Mouse (Mus musculus) C3H10T1/2 (cell line): ENCODE data around the gene Nrap. TPM values are rescaled to one million over a fixed set of nuclear protein-coding genes. Genes with fewer than 3 reads are reported as not detected.

Source experiments
- polyA plus RNA-seq, 2 experiments: library from polyadenylated mRNA; unstranded; fragments of >200 nt; fragmentation: generic; extraction: Trizol; gene quantifications; one replicate each; pipeline ENCODE4 v1.2.1; 2012; ENCODE audit warnings: missing spikeins in 2 of 2

The Nrap gene
- not detected for polyA plus RNA-seq

GRCm38 (mm10) chr19:56389879-56390278 lies at the start of gene Nrap:
TSS of gene Nrap (minus strand) at chr19:56390037.

GRCm38 (mm10) chr19:56396669-56397621 lies 7.1 kb upstream of the Nrap start, which contains the start of gene Casp7:
TSS of gene Casp7 (plus strand) at chr19:56397129.

GRCm38 (mm10) chr19:56286866-56287265 lies 103.0 kb downstream of the Nrap start, which contains the start of gene Habp2:
TSS of gene Habp2 (plus strand) at chr19:56287137.

Other genes with a start within 250 kb of the Nrap start
- not detected for gene Habp2, start 102.9 kb downstream of the Nrap start, polyA plus RNA-seq
- 1 to 10 TPM in 1 of 2 experiments, under 1 TPM in 1; 0.12 to 1.3 TPM for gene Casp7, start 7.1 kb upstream of the Nrap start, polyA plus RNA-seq
- under 1 TPM in 1 of 2 experiments, not detected in 1; 0.02 TPM for gene Plekhs1, start 71.6 kb upstream of the Nrap start, polyA plus RNA-seq
- gene Dclre1a, start 158.2 kb upstream of the Nrap start, polyA plus RNA-seq, result 1 to 10 TPM in 1 of 2 experiments, under 1 TPM in 1; 0.39 to 5.4 TPM
- gene Nhlrc2, start 158.2 kb upstream of the Nrap start, polyA plus RNA-seq, result 1 to 10 TPM; 2.1 to 5.2 TPM